Mouse (Mus musculus): ENCODE results near the gene Prodh2. TPM values are rescaled to one million over a fixed set of nuclear protein-coding genes. Genes with fewer than 3 reads are reported as not detected.

Prodh2 gene
- 1.4 TPM in 1 of 2 replicates, not detected in the other for polyA plus RNA-seq (2012; rRNA removed; ENCODE audit: low replicate concordance)

GRCm38 (mm10) chr7:30493401-30493931, at the start of gene Prodh2:
TSS of gene Prodh2 (plus strand) at chr7:30493622.

GRCm38 (mm10) chr7:30444971-30445751, 48.3 kb upstream of the Prodh2 start, which contains the start of gene Aplp1:
TSS of gene Aplp1 (minus strand) at chr7:30445535.

GRCm38 (mm10) chr7:30457629-30458330, 35.6 kb upstream of the Prodh2 start, which contains the start of the genes Kirrel2 and Nphs1:
TSS of gene Kirrel2 (minus strand) at chr7:30457690.
TSS of gene Nphs1 (plus strand) at chr7:30458315.

GRCm38 (mm10) chr7:30534633-30535577, 41.5 kb downstream of the Prodh2 start, which contains the start of gene Arhgap33:
TSS of gene Arhgap33 (minus strand) at chr7:30535060.

GRCm38 (mm10) chr7:30552102-30553020, 58.9 kb downstream of the Prodh2 start, which contains the start of the genes Hspb6 and Proser3:
TSS of gene Hspb6 (plus strand) at chr7:30552178.
TSS of gene Proser3 (minus strand) at chr7:30552299.

GRCm38 (mm10) chr7:30559443-30559954, 66.1 kb downstream of the Prodh2 start, which contains the start of gene Lin37:
TSS of gene Lin37 (minus strand) at chr7:30559838.

Other genes with a start within 250 kb of the Prodh2 start
- gene Thap8, start 213.5 kb upstream of the Prodh2 start, polyA plus RNA-seq (2012; rRNA removed; ENCODE audit: low replicate concordance), result 0.72 and 1.5 TPM in 2 replicates
- gene Wdr62, start 213.2 kb upstream of the Prodh2 start, polyA plus RNA-seq (2012; rRNA removed; ENCODE audit: low replicate concordance), result 34.0 and 37.0 TPM in 2 replicates
- gene Clip3, start 201.9 kb upstream of the Prodh2 start, polyA plus RNA-seq (2012; rRNA removed; ENCODE audit: low replicate concordance), result 21.3 and 27.3 TPM in 2 replicates
- 159 and 218 TPM in 2 replicates for gene Alkbh6, start 184.9 kb upstream of the Prodh2 start, polyA plus RNA-seq (2012; rRNA removed; ENCODE audit: low replicate concordance)
- 58.8 and 76.8 TPM in 2 replicates for gene Syne4, start 178.8 kb upstream of the Prodh2 start, polyA plus RNA-seq (2012; rRNA removed; ENCODE audit: low replicate concordance)
- 0.52 and 2.0 TPM in 2 replicates for gene E130208F15Rik, start 171.9 kb upstream of the Prodh2 start, polyA plus RNA-seq (2012; rRNA removed; ENCODE audit: low replicate concordance)
- gene Sdhaf1, start 169.7 kb upstream of the Prodh2 start, polyA plus RNA-seq (2012; rRNA removed; ENCODE audit: low replicate concordance), result 18.7 and 40.8 TPM in 2 replicates
- 6.3 and 9.1 TPM in 2 replicates for gene Lrfn3, start 130.8 kb upstream of the Prodh2 start, polyA plus RNA-seq (2012; rRNA removed; ENCODE audit: low replicate concordance)
- 324 and 410 TPM in 2 replicates for gene Tyrobp, start 79.9 kb upstream of the Prodh2 start, polyA plus RNA-seq (2012; rRNA removed; ENCODE audit: low replicate concordance)
- gene Hcst, start 73.8 kb upstream of the Prodh2 start, polyA plus RNA-seq (2012; rRNA removed; ENCODE audit: low replicate concordance), result 133 and 195 TPM in 2 replicates
- gene Nfkbid, start 71.9 kb upstream of the Prodh2 start, polyA plus RNA-seq (2012; rRNA removed; ENCODE audit: low replicate concordance), result 16.2 and 37.4 TPM in 2 replicates
- 3.7 and 7.4 TPM in 2 replicates for gene Aplp1, start 48.1 kb upstream of the Prodh2 start, polyA plus RNA-seq (2012; rRNA removed; ENCODE audit: low replicate concordance)
- gene Kirrel2, start 35.9 kb upstream of the Prodh2 start, polyA plus RNA-seq (2012; rRNA removed; ENCODE audit: low replicate concordance), result 0.63 TPM in 1 of 2 replicates, not detected in the other
- 0.27 and 0.61 TPM in 2 replicates for gene Nphs1, start 35.3 kb upstream of the Prodh2 start, polyA plus RNA-seq (2012; rRNA removed; ENCODE audit: low replicate concordance)
- gene Arhgap33, start 41.4 kb downstream of the Prodh2 start, polyA plus RNA-seq (2012; rRNA removed; ENCODE audit: low replicate concordance), result 10.7 and 22.5 TPM in 2 replicates
- gene Hspb6, start 58.6 kb downstream of the Prodh2 start, polyA plus RNA-seq (2012; rRNA removed; ENCODE audit: low replicate concordance), result 49.5 and 798 TPM in 2 replicates
- 8.0 and 10.5 TPM in 2 replicates for gene Proser3, start 58.7 kb downstream of the Prodh2 start, polyA plus RNA-seq (2012; rRNA removed; ENCODE audit: low replicate concordance)
- 36.9 and 40.0 TPM in 2 replicates for gene Lin37, start 66.2 kb downstream of the Prodh2 start, polyA plus RNA-seq (2012; rRNA removed; ENCODE audit: low replicate concordance)
- gene U2af1l4, start 69.7 kb downstream of the Prodh2 start, polyA plus RNA-seq (2012; rRNA removed; ENCODE audit: low replicate concordance), result 58.9 and 66.3 TPM in 2 replicates
- 2.1 and 2.5 TPM in 2 replicates for gene Gm49396, start 69.7 kb downstream of the Prodh2 start, polyA plus RNA-seq (2012; rRNA removed; ENCODE audit: low replicate concordance)
- gene Psenen, start 70.0 kb downstream of the Prodh2 start, polyA plus RNA-seq (2012; rRNA removed; ENCODE audit: low replicate concordance), result 97.0 and 187 TPM in 2 replicates
- gene Igflr1, start 71.8 kb downstream of the Prodh2 start, polyA plus RNA-seq (2012; rRNA removed; ENCODE audit: low replicate concordance), result 9.9 and 16.6 TPM in 2 replicates
- gene Kmt2b, start 95.1 kb downstream of the Prodh2 start, polyA plus RNA-seq (2012; rRNA removed; ENCODE audit: low replicate concordance), result 63.8 and 73.1 TPM in 2 replicates
- gene Zbtb32, start 105.3 kb downstream of the Prodh2 start, polyA plus RNA-seq (2012; rRNA removed; ENCODE audit: low replicate concordance), result 4.8 and 7.8 TPM in 2 replicates
- gene Upk1a, start 119.2 kb downstream of the Prodh2 start, polyA plus RNA-seq (2012; rRNA removed; ENCODE audit: low replicate concordance), result 1.4 and 2.3 TPM in 2 replicates
- 332 and 742 TPM in 2 replicates for gene Cox6b1, start 132.5 kb downstream of the Prodh2 start, polyA plus RNA-seq (2012; rRNA removed; ENCODE audit: low replicate concordance)
- not detected in 2 replicates for gene Etv2, start 142.2 kb downstream of the Prodh2 start, polyA plus RNA-seq (2012; rRNA removed; ENCODE audit: low replicate concordance)
- 53.5 and 112 TPM in 2 replicates for gene Rbm42, start 156.7 kb downstream of the Prodh2 start, polyA plus RNA-seq (2012; rRNA removed; ENCODE audit: low replicate concordance)
- 11.4 and 12.7 TPM in 2 replicates for gene Haus5, start 171.4 kb downstream of the Prodh2 start, polyA plus RNA-seq (2012; rRNA removed; ENCODE audit: low replicate concordance)
- not detected in 2 replicates for gene Pmis2, start 178.0 kb downstream of the Prodh2 start, polyA plus RNA-seq (2012; rRNA removed; ENCODE audit: low replicate concordance)
- gene 2200002J24Rik, start 205.3 kb downstream of the Prodh2 start, polyA plus RNA-seq (2012; rRNA removed; ENCODE audit: low replicate concordance), result not detected in 2 replicates
- 0.05 and 0.70 TPM in 2 replicates for gene Atp4a, start 218.6 kb downstream of the Prodh2 start, polyA plus RNA-seq (2012; rRNA removed; ENCODE audit: low replicate concordance)
- 183 and 405 TPM in 2 replicates for gene Tmem147, start 235.9 kb downstream of the Prodh2 start, polyA plus RNA-seq (2012; rRNA removed; ENCODE audit: low replicate concordance)